Mouse (Mus musculus): ENCODE measurements at regions not wholly inside any gene's neighbourhood (a gene's known extent, or its start where the extent isn't known, plus 50 kb on each side); places are given as distances from the start of the nearest gene placed in this dataset.

DNA sequence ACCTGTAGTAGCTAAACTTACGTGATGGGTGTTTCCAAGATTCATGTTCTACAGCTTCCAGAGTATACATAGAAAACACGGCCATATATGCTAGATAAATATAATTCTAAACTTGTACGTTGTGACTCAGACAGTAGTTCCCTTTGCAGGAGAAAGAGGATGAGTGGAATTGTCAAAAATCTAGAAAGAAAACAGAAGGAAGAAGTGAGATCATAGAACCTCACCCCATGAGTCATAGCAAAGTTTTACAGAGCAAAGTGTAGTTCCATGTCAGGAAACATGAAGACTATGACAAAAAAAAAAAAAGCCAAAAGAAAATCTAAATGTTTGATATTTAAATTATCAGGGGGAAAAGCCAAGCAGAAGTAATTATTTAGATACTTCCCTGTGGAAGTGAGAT is 87.5 kb upstream of the Klf6 start:
- DNase-seq (ENCODE audit: low read depth, low spot score): no peak

DNA sequence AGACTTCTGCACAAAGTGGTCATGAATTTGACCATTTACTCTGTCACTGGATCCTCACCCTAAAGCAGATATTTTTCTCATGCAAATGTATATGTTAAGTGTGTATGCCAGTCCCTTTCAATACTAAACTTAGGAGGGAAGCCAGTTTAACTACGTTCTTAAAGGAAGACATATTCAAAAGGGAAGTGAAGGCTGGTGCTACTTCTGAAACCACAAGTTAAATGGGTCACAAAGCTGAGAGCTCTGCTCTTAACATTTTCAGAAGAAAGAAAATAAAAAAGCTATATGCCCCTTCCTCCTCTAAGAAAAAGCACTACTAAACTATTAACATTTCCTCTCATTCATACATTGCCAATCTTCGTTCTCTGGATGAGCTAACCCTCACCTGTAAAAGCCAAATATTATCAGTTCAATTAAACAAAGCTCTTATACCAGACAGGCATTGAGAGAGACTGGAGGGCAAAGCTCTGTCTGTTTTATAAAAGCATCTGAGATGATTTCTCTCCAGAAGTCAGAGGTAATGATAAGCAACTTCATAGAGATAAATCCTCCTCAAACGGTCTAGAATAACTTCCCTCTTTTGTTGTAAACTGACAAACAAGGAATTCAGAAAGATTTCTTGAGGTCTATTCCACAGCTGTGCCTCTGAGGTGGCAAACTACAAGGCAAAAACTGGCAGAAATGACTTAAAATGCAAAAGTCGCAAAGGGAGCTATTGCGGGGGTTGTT is 82.7 kb upstream of the Klf6 start:
- DNase-seq (ENCODE audit: low read depth, low spot score): no peak

DNA sequence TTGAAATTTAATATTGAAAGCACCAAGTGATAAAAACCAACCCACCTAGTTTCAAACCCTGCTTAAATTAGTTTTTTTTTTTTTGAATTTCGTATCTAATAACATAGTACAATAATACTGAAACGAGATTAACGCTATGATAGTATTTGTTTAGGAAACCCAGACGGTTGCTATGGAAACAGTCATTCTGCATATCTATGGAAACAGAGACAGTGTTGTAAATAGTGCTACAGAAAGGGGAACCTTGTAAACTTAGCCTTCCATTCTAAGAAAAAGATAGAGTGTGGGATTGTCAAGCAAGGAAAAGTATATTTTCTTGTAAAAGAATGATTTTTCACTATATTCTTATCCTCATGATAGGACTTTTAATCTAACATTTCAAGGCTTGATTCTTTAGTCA is 81.9 kb upstream of the Klf6 start:
- no peak for DNase-seq (ENCODE audit: low read depth, low spot score)

DNA sequence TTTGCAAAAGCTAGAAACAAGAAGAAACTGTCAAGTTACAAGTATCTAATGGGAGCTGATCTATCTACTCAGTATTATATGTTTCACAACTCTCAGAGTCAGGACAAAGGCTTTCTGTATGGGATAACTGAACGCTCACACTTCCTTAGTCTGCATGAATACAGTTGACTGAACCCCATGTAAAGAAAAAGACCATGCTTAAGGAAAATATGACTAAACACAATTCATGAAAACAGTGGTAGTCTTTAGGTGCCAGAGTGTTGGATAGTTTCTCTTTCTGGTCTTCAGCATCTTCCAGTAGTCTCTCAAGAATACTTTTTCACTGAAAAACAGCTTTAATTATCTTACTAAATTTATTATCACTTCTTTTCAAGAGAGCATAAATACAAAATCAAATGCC is 78.7 kb upstream of the Klf6 start:
- no peak for DNase-seq (ENCODE audit: low read depth, low spot score)

DNA sequence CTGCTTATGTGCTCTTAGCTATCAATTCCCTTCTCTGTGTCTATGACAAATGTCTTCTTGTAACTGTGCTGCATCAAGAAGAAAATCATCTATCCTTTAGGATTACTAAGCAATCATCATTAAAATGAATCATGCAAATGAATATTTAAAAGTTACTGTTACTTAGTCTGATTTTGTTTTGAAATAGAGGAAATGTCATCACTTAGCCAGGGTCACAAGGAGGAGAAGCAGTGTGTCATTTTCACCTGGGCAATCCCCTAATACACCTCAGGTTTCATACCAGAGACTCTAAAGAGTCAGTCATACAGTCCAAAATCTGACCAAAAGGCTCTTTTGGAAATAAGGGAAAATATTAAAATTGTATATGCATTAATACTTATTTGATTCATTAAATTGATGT is 74.2 kb upstream of the Klf6 start:
- DNase-seq (ENCODE audit: low read depth, low spot score): no peak

DNA sequence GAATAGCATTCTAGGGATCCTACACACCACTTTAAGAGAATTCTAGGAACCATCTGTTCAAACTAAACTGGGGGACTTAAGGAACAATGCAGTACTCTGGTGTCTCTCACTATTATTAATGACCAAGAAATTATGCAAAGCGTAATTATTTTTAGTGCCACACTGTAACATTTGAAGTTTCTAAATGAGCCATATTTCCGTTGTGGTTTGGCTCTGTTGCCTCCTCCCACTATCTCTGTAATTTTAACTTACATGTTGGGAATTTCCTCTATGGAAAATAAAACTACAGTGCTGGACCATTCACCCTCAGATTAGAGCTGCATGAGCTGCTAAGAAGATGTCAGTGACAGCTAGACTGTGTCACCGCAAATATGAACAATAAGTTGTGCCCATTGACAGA is 72.0 kb upstream of the Klf6 start:
- no peak for DNase-seq (ENCODE audit: low read depth, low spot score)

DNA sequence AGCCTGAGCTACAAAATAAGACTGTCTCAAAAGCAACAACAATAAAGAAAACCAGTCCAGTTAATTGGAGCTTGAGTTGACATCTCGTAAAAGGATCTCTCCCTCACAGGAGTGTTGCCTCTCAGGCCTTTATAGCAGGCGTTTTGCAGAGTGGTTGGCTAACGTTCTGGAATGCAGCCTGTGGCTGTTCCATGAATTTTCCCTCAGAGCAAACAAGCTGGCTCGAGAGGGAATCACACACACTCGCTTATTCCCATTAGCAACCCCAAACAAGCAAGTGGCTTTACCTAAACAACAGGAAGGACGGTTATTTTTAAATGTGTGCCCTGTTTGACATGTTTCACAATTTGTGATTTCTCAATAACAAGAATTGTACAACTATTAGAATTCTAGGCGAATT is 59.2 kb upstream of the Klf6 start:
- no peak for DNase-seq (ENCODE audit: low read depth, low spot score)

DNA sequence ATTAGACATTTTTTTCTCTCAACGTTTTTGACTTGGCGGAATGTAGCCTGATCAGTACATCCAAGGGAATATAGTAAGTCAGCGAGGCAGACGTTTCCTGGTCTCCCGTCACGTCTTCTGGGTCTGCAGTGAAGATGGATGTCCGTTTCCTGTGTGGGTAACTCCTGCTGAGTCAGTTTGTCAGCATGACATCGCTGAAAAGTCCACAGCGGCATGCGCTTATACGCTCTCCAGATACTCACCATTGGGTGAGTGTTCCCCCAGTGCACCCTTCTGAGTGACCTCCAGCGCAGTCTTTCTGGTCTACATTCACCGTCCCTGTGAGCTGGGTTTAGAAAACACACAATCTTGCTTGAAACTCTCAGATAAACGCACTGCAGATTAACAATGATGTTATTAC is 58.5 kb upstream of the Klf6 start:
- no peak for DNase-seq (ENCODE audit: low read depth, low spot score)

DNA sequence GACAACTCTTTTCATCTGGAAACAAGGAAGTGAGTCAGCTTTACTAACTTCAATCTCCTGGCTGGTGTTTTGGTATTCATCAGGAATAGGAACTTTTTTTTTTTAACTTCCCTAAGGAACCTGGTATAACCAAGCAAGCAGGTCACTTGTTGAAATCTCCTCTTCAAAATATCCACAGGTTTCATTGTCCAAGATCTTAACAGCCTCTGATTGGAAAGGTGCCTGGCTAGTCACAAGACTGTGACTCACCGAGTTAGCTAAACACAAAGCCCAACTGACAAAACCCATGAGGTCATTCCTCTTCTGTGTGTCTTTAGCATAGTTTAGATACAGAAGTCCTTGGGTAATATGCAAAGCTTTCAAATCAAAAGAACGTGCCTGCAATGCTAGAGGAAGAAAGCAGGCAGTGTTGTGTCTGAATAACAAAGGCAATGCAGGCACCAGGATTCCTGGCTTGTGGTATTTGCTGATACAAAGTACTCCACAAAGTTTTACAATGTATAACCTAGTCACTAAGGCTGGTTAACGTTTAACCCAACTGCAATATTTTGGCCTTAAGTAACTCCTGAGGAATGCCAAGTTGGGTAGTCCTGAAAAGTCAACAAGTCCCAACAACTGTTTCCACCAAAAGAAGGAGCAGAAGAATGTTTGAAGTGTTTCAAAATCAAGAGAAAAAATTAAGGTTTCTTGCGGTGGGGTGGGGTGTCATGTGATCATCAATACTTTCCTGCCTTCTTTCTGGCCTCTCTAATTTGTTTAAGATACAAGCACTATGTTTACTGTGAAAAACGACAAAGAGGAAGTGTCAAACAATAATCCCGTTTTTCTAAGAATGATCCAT is 57.5 kb upstream of the Klf6 start:
- no peak for DNase-seq (ENCODE audit: low read depth, low spot score)

DNA sequence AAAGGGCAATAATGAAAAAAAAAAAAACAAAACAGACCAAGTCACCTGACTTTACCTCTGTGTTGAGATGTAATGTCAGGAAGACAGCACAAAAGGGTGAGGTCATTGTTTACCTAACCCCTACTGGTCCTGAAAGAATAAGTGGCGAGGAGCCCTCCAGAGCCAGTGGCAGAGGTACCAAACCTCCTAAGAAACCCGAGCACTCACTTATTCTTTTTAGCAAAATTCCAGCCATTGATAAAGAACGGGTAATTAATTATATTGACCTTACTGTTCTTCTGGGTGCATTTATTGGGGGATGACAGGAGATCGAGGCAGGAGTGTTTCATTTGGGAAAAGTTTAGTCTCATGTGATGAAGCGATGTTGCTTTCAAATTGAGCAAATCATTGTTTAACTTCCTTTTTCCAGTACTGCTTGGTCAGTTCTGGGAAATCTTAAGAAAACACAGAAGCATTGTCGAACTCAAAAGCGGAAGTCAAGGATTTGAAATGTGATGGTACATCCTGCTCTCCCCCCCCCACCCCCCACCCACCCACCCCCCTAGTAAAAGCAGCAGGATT is 56.8 kb upstream of the Klf6 start:
- DNase-seq (ENCODE audit: low read depth, low spot score): no peak

DNA sequence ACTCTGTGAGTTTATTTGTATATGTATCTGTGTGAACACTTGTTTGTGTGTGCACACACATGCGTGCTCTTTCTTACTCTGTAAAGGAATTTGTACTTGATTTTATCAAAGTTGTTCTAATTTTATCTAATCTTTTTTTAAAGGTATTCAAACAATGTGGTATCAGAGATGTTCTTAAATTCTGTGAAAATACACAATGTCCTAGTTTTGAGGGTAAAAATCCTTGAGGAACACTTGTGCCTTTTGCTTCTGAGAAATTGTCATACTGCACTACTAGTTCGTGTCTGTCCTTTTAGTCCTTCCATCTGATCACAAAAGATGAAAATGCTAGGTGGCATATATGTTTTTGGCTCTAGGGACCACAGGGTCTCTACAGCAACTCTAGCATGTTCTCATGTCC is 52.9 kb upstream of the Klf6 start:
- no peak for DNase-seq (ENCODE audit: low read depth, low spot score)
